ENCODE assay signal across 17 mouse cellular contexts in genomic region chr11:75537025-75537414, GRCm38 (mm10). TPM values are rescaled to one million over a fixed set of nuclear protein-coding genes. Genes with fewer than 3 reads are reported as not detected.
DNase-seq lines count a peak whose midpoint lies in the region; ATAC-seq and TF ChIP-seq lines count a peak whose summit lies in the region.
"Had no signal": no experiment of that assay in that cellular context is flagged by ENCODE, and none has a peak within 500 bp of the region (broad histone marks: within the 10 kb centered on the region; RNA-seq: fewer than 3 reads in every experiment).

No protein-coding gene starts in this region.

- H3K4me3 ChIP-seq in hindbrain, embryonic 14.5 days (replicated peaks; ENCODE audit: low read length) = no peak overlapping the region
- no peak overlapping the region for H3K4me3 ChIP-seq in hindbrain, postnatal 0 days (ENCODE audit: low read length)
- peak overlapping the region; percentile 69 for H3K4me3 ChIP-seq in megakaryocyte, embryonic 14.5 days (replicated peaks)
- H3K4me3 ChIP-seq in brown adipose tissue, adult 24 weeks (ENCODE audit: insufficient read depth, low read depth, low read length) = no peak overlapping the region
- H3K4me3 ChIP-seq: erythroblast, embryonic 14.5 days; forebrain, embryonic 15.5 days; intestine, embryonic 15.5 days; limb, embryonic 10.5 days; liver, embryonic 13.5 days; neural tube, embryonic 15.5 days had no signal

- no peak overlapping the region for H3K4me2 ChIP-seq in hindbrain, embryonic 14.5 days (replicated peaks)
- no peak overlapping the region for H3K4me2 ChIP-seq in hindbrain, postnatal 0 days (ENCODE audit: low read depth, low read length)
- H3K4me2 ChIP-seq: forebrain, embryonic 15.5 days; intestine, embryonic 15.5 days; liver, embryonic 13.5 days; midbrain, embryonic 11.5 days had no signal

- H3K4me1 ChIP-seq in hindbrain, embryonic 14.5 days (replicated peaks; ENCODE audit: control insufficient read depth, insufficient read depth, low read length) = peaks cover 46% of the 10 kb centered on the region
- 0 out of 2 replicates have a peak, but pooled peaks cover 7% of the 10 kb centered on the region for H3K4me1 ChIP-seq in hindbrain, postnatal 0 days (ENCODE audit: insufficient read depth, low read length)
- peaks cover 96% of the 10 kb centered on the region for H3K4me1 ChIP-seq in megakaryocyte, embryonic 14.5 days
- peaks cover 49% of the 10 kb centered on the region for H3K4me1 ChIP-seq in brown adipose tissue, adult 24 weeks (ENCODE audit: control insufficient read depth, insufficient read depth, insufficient read length, low read length)

- no peaks in the 10 kb centered on the region for H3K9me3 ChIP-seq in hindbrain, embryonic 14.5 days (ENCODE audit: control insufficient read depth, low read length)
- no peaks in the 10 kb centered on the region for H3K9me3 ChIP-seq in hindbrain, postnatal 0 days (ENCODE audit: low read length)
- no peaks in the 10 kb centered on the region for H3K9me3 ChIP-seq in megakaryocyte, embryonic 14.5 days
- H3K9me3 ChIP-seq: forebrain, embryonic 15.5 days; intestine, embryonic 15.5 days; limb, embryonic 10.5 days; liver, embryonic 13.5 days; neural tube, embryonic 15.5 days had no signal

- no peak for TF ChIP-seq CTCF in hindbrain, postnatal 0 days (IDR thresholded peaks at IDR 0.05; ENCODE audit: low read depth)

- H3K27me3 ChIP-seq in hindbrain, embryonic 14.5 days (ENCODE audit: control insufficient read depth, insufficient read depth, low read length) = no peaks in the 10 kb centered on the region
- no peaks in the 10 kb centered on the region for H3K27me3 ChIP-seq in hindbrain, postnatal 0 days (ENCODE audit: insufficient read depth, low read length)
- H3K27me3 ChIP-seq in megakaryocyte, embryonic 14.5 days (replicated peaks) = no peaks in the 10 kb centered on the region
- H3K27me3 ChIP-seq: forebrain, embryonic 15.5 days; intestine, embryonic 15.5 days; neural tube, embryonic 15.5 days had no signal

- 0 out of 2 replicates have a peak, but pooled peaks cover 7% of the 10 kb centered on the region for H3K36me3 ChIP-seq in hindbrain, embryonic 14.5 days (replicated peaks; ENCODE audit: control insufficient read depth, insufficient read depth)
- H3K36me3 ChIP-seq in hindbrain, postnatal 0 days (ENCODE audit: insufficient read depth, low read length) = no peaks in the 10 kb centered on the region
- peaks cover 71% of the 10 kb centered on the region for H3K36me3 ChIP-seq in megakaryocyte, embryonic 14.5 days (replicated peaks; ENCODE audit: low read length)
- H3K36me3 ChIP-seq: forebrain, embryonic 15.5 days; intestine, embryonic 15.5 days; limb, embryonic 10.5 days; liver, embryonic 13.5 days; neural tube, embryonic 15.5 days had no signal

- H3K27ac ChIP-seq in hindbrain, embryonic 14.5 days = 0 out of 2 replicates have a peak overlapping the region, but pooled peaks have one; percentile 63
- H3K27ac ChIP-seq in hindbrain, postnatal 0 days = no peak overlapping the region
- peak overlapping the region; percentile 88 for H3K27ac ChIP-seq in brown adipose tissue, adult 24 weeks (replicated peaks; ENCODE audit: low read depth, low read length)
- H3K27ac ChIP-seq: intestine, embryonic 15.5 days; liver, embryonic 13.5 days had no signal

- H3K9ac ChIP-seq in hindbrain, embryonic 14.5 days = no peak overlapping the region
- no peak overlapping the region for H3K9ac ChIP-seq in hindbrain, postnatal 0 days (replicated peaks; ENCODE audit: low read length)
- H3K9ac ChIP-seq: forebrain, embryonic 15.5 days; intestine, embryonic 15.5 days; liver, embryonic 13.5 days; neural tube, embryonic 15.5 days had no signal

- DNase-seq in cerebellum, adult 9-10 months = peak; percentile 58
- no peak for DNase-seq in cerebellum, adult 9-11 months
- no peak for DNase-seq in hindbrain, embryonic 14.5 days (ENCODE audit: low spot score)
- no peak for DNase-seq in hindbrain, postnatal 0 days (ENCODE audit: low spot score)
- no peak for DNase-seq in adrenal gland, adult 2 months
- DNase-seq: heart, adult 18-20 months; liver, embryonic 13.5 days; right cerebral cortex, postnatal 4 days had no signal

- 90% methylated on average over 8 of the region's 8 CpGs for WGBS in hindbrain, embryonic 14.5 days
- WGBS in hindbrain, postnatal 0 days = 91% methylated on average over 8 of the region's 8 CpGs

- no peak for ATAC-seq in hindbrain, embryonic 14.5 days (ENCODE audit: low FRiP score)
- no peak for ATAC-seq in hindbrain, postnatal 0 days
- no peak for ATAC-seq in megakaryocyte, adult 5-6 weeks (ENCODE audit: poor library complexity, severe bottlenecking)

RNA-seq across cellular contexts. Expression of gene Slc43a2, which starts 5.5 kb away (rescaled TPM):
- 13.8 and 15.2 TPM in 2 replicates for polyA plus RNA-seq in hindbrain, embryonic 14.5 days (2014; fragmentation: Nextera tagmentation; extraction: Ambion mirVana)
- total RNA-seq in hindbrain, postnatal 0 days (2014; rRNA removed) = 31.3 and 36.2 TPM in 2 replicates
- 17.2 and 17.8 TPM in 2 replicates for polyA plus RNA-seq in hindbrain, postnatal 0 days (2015; fragmentation: Nextera tagmentation; extraction: Ambion mirVana)
- polyA plus RNA-seq in megakaryocyte, embryonic 14.5 days (2012; ENCODE audit: insufficient read depth, low replicate concordance) = 18.9 and 35.4 TPM in 2 replicates
- 30.6 and 32.3 TPM in 2 replicates for total RNA-seq in megakaryocyte, adult 5-6 weeks (2015)
- 32.2 and 33.5 TPM in 2 replicates for total RNA-seq in megakaryocyte, adult 5-6 weeks (2017)
- polyA plus RNA-seq in brown adipose tissue, adult 24 weeks (2012; ENCODE audit: insufficient read depth, insufficient read length, missing spikeins) = 13.4 and 14.5 TPM in 2 replicates
- 10 to 100 TPM; 21.2 to 38.3 TPM for total RNA-seq in adrenal gland, adult 2 months (2021)
- polyA plus RNA-seq in adrenal gland, adult 2 months (2012; rRNA removed) = 28.2 and 28.7 TPM in 2 replicates

RNA-seq across cellular contexts. Expression of gene Scarf1, which starts 23.7 kb away (rescaled TPM):
- 3.5 and 4.2 TPM in 2 replicates for polyA plus RNA-seq in hindbrain, embryonic 14.5 days (2014; fragmentation: Nextera tagmentation; extraction: Ambion mirVana)
- 3.3 and 3.7 TPM in 2 replicates for total RNA-seq in hindbrain, postnatal 0 days (2014; rRNA removed)
- polyA plus RNA-seq in hindbrain, postnatal 0 days (2015; fragmentation: Nextera tagmentation; extraction: Ambion mirVana) = 3.5 and 3.6 TPM in 2 replicates
- 27.4 and 42.5 TPM in 2 replicates for polyA plus RNA-seq in megakaryocyte, embryonic 14.5 days (2012; ENCODE audit: insufficient read depth, low replicate concordance)
- total RNA-seq in megakaryocyte, adult 5-6 weeks (2015) = 0.41 and 1.1 TPM in 2 replicates
- total RNA-seq in megakaryocyte, adult 5-6 weeks (2017) = 0.66 and 0.85 TPM in 2 replicates
- polyA plus RNA-seq in brown adipose tissue, adult 24 weeks (2012; ENCODE audit: insufficient read depth, insufficient read length, missing spikeins) = 3.4 and 5.3 TPM in 2 replicates
- 1 to 10 TPM; 7.5 to 7.8 TPM for total RNA-seq in adrenal gland, adult 2 months (2021)
- polyA plus RNA-seq in adrenal gland, adult 2 months (2012; rRNA removed) = 27.4 and 33.5 TPM in 2 replicates

RNA-seq across cellular contexts. Expression of gene Rilp, which starts 27.1 kb away (rescaled TPM):
- polyA plus RNA-seq in hindbrain, embryonic 14.5 days (2014; fragmentation: Nextera tagmentation; extraction: Ambion mirVana) = 2.8 and 3.1 TPM in 2 replicates
- 3.9 and 6.6 TPM in 2 replicates for total RNA-seq in hindbrain, postnatal 0 days (2014; rRNA removed)
- 7.3 and 7.6 TPM in 2 replicates for polyA plus RNA-seq in hindbrain, postnatal 0 days (2015; fragmentation: Nextera tagmentation; extraction: Ambion mirVana)
- 4.2 and 9.5 TPM in 2 replicates for polyA plus RNA-seq in megakaryocyte, embryonic 14.5 days (2012; ENCODE audit: insufficient read depth, low replicate concordance)
- 0.98 and 1.2 TPM in 2 replicates for total RNA-seq in megakaryocyte, adult 5-6 weeks (2015)
- 0.55 and 1.8 TPM in 2 replicates for total RNA-seq in megakaryocyte, adult 5-6 weeks (2017)
- polyA plus RNA-seq in brown adipose tissue, adult 24 weeks (2012; ENCODE audit: insufficient read depth, insufficient read length, missing spikeins) = 42.3 and 47.1 TPM in 2 replicates
- 10 to 100 TPM; 12.1 to 13.2 TPM for total RNA-seq in adrenal gland, adult 2 months (2021)
- polyA plus RNA-seq in adrenal gland, adult 2 months (2012; rRNA removed) = 8.8 and 10.0 TPM in 2 replicates

RNA-seq across cellular contexts. Expression of gene Prpf8, which starts 50.4 kb away (rescaled TPM):
- polyA plus RNA-seq in hindbrain, embryonic 14.5 days (2014; fragmentation: Nextera tagmentation; extraction: Ambion mirVana) = 74.5 and 83.2 TPM in 2 replicates
- total RNA-seq in hindbrain, postnatal 0 days (2014; rRNA removed) = 118 and 126 TPM in 2 replicates
- 25.9 and 29.4 TPM in 2 replicates for polyA plus RNA-seq in hindbrain, postnatal 0 days (2015; fragmentation: Nextera tagmentation; extraction: Ambion mirVana)
- polyA plus RNA-seq in megakaryocyte, embryonic 14.5 days (2012; ENCODE audit: insufficient read depth, low replicate concordance) = 18.1 and 35.1 TPM in 2 replicates
- total RNA-seq in megakaryocyte, adult 5-6 weeks (2015) = 91.3 and 102 TPM in 2 replicates
- total RNA-seq in megakaryocyte, adult 5-6 weeks (2017) = 69.3 and 90.7 TPM in 2 replicates
- 57.2 and 61.0 TPM in 2 replicates for polyA plus RNA-seq in brown adipose tissue, adult 24 weeks (2012; ENCODE audit: insufficient read depth, insufficient read length, missing spikeins)
- total RNA-seq in adrenal gland, adult 2 months (2021) = 100 to 1,000 TPM; 132 to 162 TPM
- 43.2 and 58.6 TPM in 2 replicates for polyA plus RNA-seq in adrenal gland, adult 2 months (2012; rRNA removed)

RNA-seq across cellular contexts. Expression of gene Pitpna, which starts 50.9 kb away (rescaled TPM):
- 136 and 159 TPM in 2 replicates for polyA plus RNA-seq in hindbrain, embryonic 14.5 days (2014; fragmentation: Nextera tagmentation; extraction: Ambion mirVana)
- 90.7 and 91.4 TPM in 2 replicates for total RNA-seq in hindbrain, postnatal 0 days (2014; rRNA removed)
- 95.9 and 109 TPM in 2 replicates for polyA plus RNA-seq in hindbrain, postnatal 0 days (2015; fragmentation: Nextera tagmentation; extraction: Ambion mirVana)
- polyA plus RNA-seq in megakaryocyte, embryonic 14.5 days (2012; ENCODE audit: insufficient read depth, low replicate concordance) = 28.3 and 62.8 TPM in 2 replicates
- 387 and 430 TPM in 2 replicates for total RNA-seq in megakaryocyte, adult 5-6 weeks (2015)
- 178 and 226 TPM in 2 replicates for total RNA-seq in megakaryocyte, adult 5-6 weeks (2017)
- polyA plus RNA-seq in brown adipose tissue, adult 24 weeks (2012; ENCODE audit: insufficient read depth, insufficient read length, missing spikeins) = 75.9 and 86.5 TPM in 2 replicates
- total RNA-seq in adrenal gland, adult 2 months (2021) = 100 to 1,000 TPM; 185 to 186 TPM
- 42.6 and 97.6 TPM in 2 replicates for polyA plus RNA-seq in adrenal gland, adult 2 months (2012; rRNA removed)
